Mouse (Mus musculus): Measurements from ENCODE around the gene Hrct1.

Gene Hrct1

DNA sequence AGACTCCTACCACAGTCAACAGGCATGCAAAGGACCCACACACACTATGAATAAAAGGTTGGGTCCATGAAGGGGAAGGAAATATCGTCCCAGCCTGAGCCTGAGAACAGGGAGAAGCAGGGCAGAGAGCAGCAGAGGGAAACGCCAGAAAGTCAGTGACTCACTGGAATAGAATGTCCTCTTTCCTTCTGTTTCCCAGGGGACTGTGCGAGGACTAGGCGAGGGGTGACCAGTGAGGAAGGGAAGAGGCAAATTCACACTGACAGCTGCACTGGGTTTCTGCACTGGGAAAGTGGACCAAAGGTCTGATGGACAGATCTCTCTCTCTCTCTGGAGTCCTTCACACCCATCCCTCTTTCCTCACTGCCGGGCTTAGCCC is 1.6 kb downstream of the Hrct1 start:
- DNase-seq, result no peak

DNA sequence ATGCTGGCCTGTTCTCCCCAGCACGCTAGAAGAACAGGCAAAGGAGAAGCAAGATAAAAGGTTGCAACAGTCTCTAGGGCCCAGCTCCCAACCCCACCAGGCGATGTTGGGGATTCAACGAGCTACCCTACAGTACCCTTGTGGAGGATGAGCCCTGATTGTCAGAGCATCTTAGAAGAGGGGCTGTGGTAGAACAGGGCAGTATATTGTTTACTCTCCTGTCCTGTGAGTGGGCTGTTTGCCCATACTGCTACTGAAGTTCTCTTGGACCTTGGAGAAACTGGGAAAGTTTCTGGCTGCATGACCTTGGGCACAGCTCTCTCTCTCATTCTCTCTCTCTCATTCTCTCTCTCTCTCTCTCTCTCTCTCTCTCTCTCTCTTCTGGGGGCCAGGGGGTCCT is 2.1 kb downstream of the Hrct1 start:
- DNase-seq, result no peak

DNA sequence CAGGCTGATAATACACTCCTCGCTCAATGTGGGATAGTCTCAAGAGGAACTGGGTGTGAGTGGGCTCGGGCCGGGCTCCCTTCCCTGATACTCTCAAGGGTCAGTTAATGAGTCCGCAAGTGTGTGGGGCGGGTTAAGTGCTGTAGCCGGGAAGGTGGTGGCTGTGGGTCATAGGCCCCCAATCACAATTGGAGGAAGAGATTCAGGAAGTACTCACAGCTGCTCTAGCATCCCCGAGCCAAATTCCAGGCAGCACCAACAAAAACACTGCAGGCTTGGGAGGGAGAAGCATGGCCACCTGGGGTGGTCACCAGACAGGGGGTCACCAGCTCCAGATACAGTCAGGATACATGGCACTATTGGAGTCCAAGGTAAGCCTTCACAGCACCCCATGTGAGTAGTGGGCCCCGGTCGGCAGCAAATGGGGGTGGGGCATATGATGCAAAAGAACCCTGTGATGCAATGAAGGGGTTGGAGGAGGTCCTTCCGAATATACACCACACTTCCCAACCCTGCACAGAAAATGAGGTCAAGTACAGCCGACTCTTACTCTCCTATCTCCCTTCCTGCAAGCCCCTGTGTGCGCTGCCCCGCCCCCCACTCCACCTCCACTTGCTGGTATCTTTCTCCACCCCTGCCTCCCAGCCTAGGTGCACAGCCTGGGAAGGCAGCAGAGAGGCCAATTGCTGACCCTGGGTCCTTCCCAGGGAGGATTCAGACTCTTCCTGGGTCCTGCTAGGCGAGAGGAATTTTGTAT is 3.0 kb downstream of the Hrct1 start, which contains the start of gene Spaar:
Gene Spaar, plus strand, starts transcription at position 241 of the 757 bp plus-strand sequence.
- no peak for DNase-seq

DNA sequence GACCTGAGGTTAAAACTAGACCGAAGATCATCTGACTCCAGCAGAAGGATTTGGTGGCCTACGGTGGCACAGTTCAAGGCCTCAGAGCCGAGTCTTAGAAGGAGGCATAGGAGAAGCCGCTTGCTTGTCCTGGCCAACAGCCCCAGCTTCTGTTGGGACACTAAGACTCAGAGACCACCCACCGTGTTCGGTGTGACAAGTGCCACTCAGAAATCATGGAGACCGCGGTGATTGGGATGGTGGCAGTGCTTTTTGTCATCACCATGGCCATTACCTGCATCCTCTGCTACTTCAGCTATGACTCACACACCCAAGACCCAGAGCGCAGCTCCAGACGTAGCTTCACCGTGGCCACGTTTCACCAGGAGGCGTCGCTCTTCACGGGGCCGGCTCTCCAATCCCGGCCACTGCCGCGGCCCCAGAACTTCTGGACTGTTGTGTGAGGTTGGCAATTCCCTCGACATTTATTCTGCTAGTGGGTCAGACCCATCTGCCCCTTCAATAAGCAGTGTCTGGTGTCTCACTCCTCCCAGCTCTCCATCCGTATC is 3.8 kb downstream of the Hrct1 start:
- DNase-seq, result no peak

DNA sequence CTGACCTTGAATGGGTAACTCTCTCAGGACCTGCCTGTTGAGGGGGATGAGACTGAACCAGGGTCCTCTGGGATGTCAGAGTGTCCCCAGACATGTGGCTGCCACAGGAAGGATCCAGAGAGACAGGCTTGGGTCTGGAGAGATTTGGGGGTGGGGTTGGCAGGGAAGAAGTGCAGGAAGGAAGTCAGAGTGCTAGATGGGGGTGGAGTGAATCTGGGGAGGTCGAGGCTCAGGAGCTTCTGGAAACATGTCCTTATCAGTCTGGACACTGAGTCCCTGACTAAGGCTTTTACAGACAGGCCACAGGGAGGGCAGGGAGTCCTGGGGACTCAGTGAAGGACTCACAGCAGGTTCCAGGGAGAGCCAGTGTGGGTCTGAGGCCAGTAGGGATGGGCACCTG is 5.2 kb downstream of the Hrct1 start:
- DNase-seq, result no peak

DNA sequence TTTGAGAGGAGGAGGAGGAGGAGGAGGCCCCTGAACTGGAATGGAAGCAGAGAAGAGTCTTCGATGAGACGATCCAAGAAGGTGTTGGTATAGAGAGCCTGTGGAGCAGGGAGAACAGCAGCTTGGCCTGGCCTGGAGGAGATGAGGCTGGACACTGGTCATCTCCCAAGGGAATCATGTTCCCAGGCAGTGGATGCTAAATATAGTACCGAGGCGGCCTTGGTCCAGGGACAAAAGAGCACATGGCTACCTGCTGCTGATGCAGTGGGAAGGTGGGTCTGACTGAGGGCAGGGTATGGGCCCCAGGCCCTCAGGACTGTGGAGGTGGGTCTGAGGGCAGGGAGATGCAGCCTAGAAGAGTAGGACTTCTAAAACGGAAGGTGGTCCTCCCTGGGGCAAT is 6.2 kb downstream of the Hrct1 start:
- DNase-seq, result no peak

DNA sequence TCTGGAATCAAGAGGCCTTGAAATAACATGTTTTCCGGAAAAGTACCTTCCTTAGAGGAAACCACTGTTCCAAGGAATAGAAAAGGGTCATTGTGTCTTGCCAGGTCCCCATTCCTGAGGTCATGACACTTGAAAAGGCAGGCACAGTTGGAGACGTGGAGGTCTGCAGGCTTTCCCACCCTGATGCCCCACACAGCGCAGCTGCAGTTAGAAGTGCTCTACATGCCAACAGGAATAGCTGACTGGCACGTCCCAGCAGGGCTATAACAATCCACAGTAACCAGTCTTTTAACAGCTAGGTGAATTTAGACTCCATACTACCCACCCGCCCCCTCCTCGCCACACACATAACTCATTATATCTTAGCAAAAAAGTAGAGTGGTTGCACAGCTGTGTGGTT is 10.2 kb downstream of the Hrct1 start:
- no peak for DNase-seq

DNA sequence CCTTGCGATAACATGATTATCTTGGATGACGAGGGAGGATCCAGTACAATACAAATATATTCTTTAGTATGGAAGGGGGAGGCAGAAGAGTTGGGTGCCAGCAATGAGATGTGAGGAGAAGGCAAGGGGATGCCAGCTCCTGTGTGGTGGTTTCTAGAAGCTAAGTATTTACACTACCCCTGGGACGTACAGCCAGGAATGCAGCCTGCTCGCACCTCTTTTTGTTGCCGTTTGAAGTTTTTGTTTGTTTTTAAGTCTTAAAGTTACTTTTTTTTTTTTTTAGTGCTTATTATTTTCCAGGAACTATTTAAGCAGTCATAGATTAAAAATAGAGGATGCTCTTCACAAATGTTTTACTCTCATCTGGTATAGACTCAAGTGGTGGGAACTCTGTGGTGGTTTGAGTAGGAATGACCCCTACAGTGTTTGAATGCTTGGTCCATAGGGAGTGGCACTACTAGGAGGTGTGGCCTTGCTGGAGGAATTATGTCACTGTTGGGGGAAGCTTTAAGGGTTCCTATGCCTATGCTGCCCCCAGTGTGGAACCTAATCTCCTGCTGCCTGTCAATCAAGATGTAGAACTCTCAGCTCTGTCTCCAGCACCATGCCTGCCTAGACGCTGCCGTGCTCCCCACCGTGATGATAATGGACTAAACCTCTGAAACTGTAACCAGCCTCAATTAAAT is 12.1 kb downstream of the Hrct1 start:
- DNase-seq, result no peak

DNA sequence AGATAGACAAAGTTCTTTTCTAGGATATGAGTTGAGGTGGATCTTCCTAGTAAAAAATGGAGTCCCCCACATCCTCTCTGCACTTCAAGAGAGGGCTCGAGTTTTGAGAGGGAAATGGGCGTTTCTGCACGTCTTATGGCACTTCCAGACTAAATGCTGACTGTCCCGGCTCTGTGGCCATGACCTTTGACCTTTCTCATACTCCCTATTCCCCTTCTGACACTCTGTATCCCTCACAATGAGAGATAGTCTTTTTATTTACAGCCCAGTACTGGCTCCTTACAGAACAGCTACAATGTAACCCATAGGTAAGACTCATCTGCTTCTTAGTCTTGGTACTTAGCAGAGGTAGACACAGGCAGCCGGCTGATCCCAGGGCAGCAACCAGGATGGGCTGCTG is 14.5 kb downstream of the Hrct1 start:
- DNase-seq, result no peak

DNA sequence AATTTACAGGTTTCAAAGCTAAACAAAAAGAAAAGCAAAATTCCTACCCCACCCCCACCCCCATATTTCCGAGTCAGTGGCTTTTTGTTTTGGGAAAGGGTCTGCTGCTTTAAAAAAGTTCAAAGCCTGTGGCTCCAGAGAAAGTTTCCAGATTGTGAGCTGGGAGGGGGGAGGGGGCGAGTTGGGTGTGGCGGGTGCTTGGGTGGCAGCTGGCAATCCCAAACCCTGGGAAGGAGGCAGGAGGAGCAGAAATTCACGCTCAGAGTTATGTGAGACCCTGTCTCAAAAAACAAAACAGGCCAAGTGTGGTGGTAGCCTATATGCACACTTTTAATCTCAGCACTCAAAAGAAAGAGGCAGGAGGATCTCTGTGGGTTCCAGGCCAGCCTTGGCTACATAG is 15.6 kb downstream of the Hrct1 start:
- DNase-seq, result no peak

DNA sequence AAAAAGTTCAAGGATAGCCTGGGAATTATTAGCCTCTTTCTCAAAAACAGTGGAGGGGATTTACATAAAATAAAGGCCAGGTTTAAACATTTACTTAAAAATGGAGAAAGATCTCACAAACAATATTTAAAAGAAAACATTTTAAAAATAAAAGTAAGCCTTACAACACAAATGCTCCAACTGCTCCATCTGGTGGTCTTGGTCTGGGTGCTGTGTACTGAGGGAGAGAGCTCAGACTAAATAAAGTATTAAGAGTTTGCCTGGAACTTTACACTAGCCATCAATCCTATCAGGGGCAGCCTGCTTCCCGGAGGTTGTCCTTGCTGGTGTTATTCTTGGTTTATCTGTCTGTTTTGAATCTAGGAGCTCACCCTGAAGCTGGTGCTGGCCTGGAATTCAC is 16.1 kb downstream of the Hrct1 start:
- no peak for DNase-seq

DNA sequence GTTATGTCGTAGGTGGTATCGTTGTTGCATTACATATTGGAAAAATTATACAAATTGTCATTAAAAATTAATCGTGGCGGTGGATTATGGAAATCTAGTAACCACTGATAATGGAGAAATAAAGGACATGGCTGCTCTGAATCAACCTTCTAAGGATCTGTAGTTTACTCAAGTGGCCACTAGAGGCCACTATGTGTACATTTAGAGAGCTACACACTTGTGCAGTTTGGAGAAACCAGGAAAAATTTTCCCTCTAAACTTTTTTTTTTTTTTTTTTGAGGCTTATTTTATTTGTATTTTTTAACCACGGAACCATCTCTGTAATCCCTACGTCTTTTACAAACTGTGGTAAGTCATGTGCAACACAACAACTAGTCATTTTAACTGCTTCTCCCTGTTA is 18.2 kb downstream of the Hrct1 start:
- DNase-seq, result no peak

DNA sequence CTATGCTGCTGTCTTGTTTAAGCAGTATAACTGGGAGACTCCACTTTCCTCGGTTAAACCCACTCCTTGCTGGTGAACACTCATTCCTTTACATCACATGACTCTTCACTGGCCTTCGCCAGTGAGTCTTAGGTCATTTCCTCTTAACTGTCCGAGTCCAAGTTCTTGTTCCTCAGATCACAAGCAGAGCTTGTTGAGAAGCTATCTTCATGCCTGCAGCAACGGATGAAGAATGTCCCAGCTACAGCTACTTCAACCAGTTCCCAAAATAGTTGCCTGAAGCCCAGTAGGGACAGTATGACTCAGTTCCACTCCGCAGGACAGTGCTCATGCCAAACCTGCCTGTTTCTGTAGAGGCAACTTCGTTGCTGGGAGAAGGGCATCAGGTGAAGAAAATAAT is 30.2 kb downstream of the Hrct1 start:
- no peak for DNase-seq

DNA sequence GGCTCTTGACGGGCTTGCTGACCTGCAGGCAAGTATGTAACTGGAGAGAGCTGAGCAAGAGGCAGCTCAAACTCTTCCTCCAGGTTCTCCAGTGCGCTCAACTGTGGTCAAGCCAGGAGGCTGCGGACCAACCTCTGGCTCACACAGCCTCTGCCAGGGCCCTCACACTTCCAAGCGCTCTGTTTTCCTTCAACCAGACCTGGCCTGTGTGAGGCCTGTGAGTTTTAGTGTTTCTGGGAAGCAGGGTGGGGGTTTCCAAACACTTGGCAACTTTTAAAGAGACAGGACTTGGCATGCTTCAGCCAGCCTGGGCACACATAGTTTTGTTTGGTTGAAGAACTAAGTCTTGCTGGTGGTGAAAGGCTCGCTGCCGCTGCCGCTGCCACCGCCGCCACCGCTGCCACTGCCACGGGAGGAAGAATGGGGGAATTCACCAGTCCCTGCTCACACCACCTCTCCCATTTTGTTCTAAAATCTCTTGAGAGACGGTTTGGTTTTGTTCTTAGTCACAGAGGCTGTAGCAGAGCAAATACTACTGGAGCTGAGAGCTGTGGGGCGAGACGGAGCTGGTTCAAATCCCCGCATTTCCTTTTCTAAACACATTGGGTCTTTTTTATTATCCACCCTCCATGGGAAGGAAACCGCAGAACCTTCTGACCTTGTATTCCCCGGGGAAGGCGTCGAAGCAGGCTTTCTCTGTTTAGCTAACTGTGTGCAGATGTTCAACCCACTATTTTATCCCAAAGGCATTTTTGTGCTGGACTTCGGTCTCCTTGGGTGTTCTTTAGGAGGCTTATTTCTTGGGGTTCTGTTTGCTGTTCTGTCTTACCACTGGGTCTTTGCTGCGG is 32.8 kb downstream of the Hrct1 start:
- no peak for DNase-seq

DNA sequence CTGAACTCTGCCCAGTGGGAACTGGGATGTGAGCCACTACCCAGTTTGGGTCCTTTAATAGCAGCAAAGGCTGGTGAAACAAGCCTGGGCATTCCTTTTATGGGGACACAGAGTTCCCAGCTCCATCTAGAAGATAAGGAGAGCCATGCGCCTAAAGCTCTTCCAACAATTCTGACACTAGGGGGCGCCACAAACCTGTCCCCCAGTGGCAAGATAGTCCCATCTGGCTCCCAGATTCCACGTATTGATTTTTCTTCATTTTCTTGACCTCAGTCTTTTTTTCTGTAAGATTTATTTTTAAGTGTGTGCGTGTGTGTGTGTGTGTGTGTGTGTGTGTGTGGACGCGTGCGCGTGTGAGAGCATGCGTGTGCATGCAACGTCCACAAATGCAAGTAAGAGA is 33.5 kb downstream of the Hrct1 start:
- peak in 1 of 2 experiments; percentile 25 for DNase-seq

DNA sequence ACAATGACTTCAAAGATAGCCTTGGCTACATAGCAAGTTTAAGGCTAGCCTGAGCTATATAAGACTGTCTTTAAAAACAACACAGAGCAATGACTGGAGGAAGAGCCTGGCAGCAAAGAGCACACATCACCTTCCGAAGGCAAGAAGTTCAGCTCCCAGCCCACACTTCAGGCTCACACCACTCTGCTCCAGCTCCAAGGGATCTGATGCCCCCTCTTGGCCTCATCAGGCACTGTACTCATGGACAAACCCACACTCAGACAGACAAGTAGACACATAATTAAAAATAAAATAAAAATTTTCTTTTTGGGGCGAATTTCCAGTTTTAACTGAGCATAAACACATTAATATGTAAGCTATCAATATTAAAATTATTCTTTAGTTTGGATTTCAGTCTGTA is 34.3 kb downstream of the Hrct1 start:
- no peak for DNase-seq

DNA sequence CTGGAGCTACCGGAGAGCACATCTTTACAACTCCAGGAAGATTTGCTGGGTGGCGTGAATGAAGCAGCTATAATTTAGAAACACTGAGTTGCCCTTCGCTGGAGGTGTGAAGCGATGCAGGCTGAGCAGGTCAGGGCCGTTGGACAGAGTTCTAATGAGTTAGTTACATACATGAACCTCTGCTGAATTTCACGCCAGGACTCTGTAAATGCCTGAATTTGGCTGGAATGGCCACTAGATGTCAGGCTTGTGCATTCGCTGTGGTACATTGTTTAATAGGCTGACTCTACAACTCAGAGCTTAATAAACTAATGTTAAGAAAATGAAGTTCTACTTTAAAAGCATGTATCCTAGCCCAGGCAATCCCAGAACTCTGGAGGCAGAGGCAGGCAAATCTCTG is 36.4 kb downstream of the Hrct1 start:
- peak; percentile 35 to 64 for DNase-seq

DNA sequence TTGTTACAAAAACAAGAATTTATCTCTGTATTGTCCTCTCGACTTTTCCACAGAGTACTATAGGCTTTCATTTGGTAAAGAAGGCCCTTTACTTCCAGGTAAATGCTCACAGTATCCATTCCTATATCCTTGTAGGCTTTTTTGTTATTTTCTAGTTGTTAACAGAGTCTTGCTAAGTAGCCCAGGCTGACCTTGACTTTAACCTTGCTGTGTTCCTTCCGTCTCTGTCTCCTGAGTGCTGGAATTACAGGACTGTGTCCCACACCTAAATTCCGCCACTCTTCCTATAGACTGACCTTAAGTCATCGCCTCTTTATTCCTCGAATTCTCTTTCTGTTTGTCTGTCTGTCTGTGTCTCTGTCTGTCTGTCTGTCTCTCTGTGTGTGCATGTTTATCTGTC is 41.4 kb downstream of the Hrct1 start:
- no peak for DNase-seq

DNA sequence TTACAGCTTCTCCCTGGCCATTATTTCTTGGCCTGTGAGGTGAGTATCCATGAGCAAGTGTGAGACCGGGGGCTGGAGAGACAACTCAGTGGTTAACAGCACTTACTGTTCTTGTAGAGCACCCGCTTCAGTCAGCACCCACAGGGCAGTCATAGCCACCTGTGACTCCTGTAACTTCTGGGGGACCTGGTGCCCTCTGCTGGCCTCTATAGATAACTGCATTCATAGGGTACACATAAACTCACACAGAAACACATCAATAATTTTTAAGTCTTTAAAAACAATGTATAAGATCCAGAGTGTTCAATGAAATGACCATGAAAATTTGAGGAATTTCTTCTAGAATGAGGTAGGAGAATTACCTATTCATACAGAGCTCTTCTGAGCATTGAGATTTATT is 42.4 kb downstream of the Hrct1 start:
- no peak for DNase-seq

DNA sequence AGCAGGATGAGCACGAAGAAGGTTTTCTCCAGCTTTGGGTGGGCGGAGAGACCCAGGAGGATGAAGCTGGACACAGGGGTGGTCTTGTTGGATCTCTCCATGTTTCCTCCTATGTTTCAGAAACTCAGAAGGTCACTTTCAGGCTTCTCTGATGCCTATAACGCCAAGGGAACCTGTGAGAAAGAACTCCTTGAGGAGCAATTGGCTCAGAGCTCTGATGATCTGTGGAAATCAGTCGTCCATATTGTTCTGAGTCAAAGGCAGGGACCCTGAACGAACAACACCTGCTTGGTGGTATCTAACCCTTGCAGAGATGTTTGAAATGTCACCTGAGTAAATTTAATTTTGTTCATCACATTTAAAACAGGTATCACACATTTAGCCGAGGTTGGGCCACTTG is 43.9 kb downstream of the Hrct1 start, which contains the start of gene Olfr159:
Gene Olfr159, minus strand, starts transcription at position 101 of the 400 bp plus-strand sequence.
- DNase-seq, result no peak

DNA sequence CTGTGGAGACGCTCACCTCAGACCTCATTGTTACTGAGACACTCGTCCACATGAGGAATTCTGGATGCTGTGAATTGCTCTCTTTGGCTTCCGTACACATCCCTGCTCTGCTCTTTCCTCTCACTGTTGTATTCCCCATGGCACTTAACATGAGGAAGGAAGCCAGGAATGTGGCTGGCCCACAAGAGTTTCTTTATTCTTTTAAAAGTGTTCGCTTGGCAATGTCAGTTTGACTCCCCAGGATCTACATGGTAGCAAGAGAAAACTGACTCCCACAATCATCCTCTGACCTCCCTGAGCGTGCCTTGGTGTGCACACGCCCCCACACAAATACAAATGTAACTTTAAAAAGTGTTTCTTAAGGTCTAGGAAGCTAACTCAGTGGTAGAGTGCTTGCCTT is 44.6 kb downstream of the Hrct1 start:
- no peak for DNase-seq

DNA sequence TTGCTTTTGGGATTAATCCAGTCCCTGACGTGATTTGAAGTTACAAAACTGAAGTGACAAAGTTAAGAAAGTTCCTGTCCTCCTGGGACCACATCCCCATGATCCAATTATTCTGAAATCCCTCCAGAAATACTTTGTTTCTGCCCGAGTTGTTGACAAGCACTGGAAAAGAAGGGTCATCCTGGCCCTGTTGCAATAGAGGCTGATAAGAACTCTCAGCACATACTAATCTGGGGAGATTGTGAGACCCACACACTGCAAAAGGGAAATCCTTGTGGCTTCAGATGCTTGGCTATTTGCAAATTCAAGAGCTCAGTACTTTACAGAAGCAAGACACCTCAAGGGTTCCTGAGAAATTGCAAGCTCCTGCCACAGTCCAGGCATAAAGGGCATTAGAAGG is 45.3 kb downstream of the Hrct1 start:
- no peak for DNase-seq

All from cerebellum, postnatal 25 days (tissue).